Mouse (Mus musculus): ENCODE measurements around the gene Sstr5. TPM values are rescaled to one million over a fixed set of nuclear protein-coding genes. Genes with fewer than 3 reads are reported as not detected.

Sstr5 gene
- polyA plus RNA-seq, 1 experiment from 2014 or later, result 1.0 TPM

DNA sequence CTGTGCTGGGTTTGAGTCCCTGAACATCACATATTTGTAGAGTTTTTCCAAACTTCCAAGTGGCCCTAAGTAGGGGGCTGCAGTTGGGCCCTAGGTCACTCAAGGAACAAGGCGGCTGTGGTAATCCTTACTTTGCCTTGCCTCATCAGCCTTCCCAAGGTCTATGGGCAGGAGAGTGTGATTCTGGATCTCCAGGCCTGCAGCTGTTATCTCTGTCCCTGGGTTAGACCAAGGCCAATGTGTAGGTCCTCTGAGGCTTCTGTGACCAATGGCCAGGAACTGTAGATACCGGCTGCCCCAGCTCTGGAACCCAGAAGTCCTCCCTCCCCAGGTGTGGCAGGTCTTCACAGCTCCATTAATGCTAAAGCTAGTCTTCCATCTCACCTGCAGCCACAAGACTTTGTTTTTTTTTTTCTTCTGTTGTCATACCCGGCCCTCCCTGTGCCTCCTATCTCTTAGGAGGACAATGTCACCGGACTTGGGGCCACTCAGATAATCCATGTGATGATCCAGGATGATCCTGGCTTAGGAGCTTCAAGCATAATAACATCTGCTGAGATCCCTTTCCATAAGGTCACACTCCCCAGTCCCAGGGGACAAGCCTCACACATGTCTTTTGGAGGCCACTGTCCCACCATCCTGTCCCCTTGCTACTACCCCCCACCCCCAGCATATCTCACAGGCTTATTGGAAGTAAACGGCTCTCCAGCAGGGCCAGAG, 44.7 kb downstream of the Sstr5 start:
- no peak overlapping the region for H3K4me3 ChIP-seq (ENCODE audit: low read depth, low read length)
- H3K27me3 ChIP-seq (ENCODE audit: control insufficient read depth, insufficient read depth, low read length), result no peaks in the 10 kb centered on the region; the same call in 1 of the 2 replicates
- ATAC-seq (replicated peaks; ENCODE audit: insufficient number of reproducible peaks, low FRiP score, low TSS enrichment), result no peak
- no peak overlapping the region for H3K9ac ChIP-seq (ENCODE audit: low read depth, low read length)
- no peaks in the 10 kb centered on the region for H3K36me3 ChIP-seq (ENCODE audit: control insufficient read depth, insufficient read depth, low read length)
- H3K27ac ChIP-seq (ENCODE audit: low read depth, low read length), result no peak overlapping the region
- no peak overlapping the region for H3K4me2 ChIP-seq
- H3K4me1 ChIP-seq (ENCODE audit: control insufficient read depth, insufficient read depth, low read length), result peaks cover 14% of the 10 kb centered on the region
- no peaks in the 10 kb centered on the region for H3K9me3 ChIP-seq (replicated peaks; ENCODE audit: control insufficient read depth, low read length)
- WGBS (ENCODE audit: insufficient replicate concordance), result 68% methylated on average over 5 of the region's 5 CpGs

DNA sequence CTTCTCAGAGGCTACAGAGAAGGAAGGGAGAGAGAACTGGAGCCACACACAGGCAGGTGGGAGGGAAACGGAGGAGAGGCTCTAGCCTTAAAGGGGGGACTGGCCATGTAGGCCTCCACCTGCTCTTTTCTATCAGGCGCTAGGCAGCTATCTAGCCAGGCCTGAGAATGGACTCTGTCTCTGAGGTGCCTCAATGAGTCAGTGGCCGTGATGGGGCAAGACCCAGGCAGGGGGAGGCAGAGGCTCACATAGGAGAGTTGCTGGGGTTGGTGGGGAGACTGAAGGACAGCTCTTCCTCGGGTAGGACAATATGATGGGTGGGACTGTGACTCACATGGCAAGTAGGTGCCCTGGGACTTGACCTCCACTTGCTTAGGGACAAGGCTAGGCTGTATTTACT, 46.8 kb downstream of the Sstr5 start:
- no peak overlapping the region for H3K4me3 ChIP-seq (ENCODE audit: low read depth, low read length)
- WGBS (ENCODE audit: insufficient replicate concordance), result 51% methylated on average over 4 of the region's 4 CpGs
- no peaks in the 10 kb centered on the region for H3K36me3 ChIP-seq (ENCODE audit: control insufficient read depth, insufficient read depth, low read length)
- no peak overlapping the region for H3K4me2 ChIP-seq
- no peak overlapping the region for H3K27ac ChIP-seq (ENCODE audit: low read depth, low read length)
- no peaks in the 10 kb centered on the region; the same call in 1 of the 2 replicates for H3K27me3 ChIP-seq (ENCODE audit: control insufficient read depth, insufficient read depth, low read length)
- H3K9ac ChIP-seq (ENCODE audit: low read depth, low read length), result peak overlapping the region; percentile 56; the same call in 1 of the 2 replicates
- H3K9me3 ChIP-seq (replicated peaks; ENCODE audit: control insufficient read depth, low read length), result no peaks in the 10 kb centered on the region
- ATAC-seq (replicated peaks; ENCODE audit: insufficient number of reproducible peaks, low FRiP score, low TSS enrichment), result no peak
- peaks cover 14% of the 10 kb centered on the region for H3K4me1 ChIP-seq (ENCODE audit: control insufficient read depth, insufficient read depth, low read length)

DNA sequence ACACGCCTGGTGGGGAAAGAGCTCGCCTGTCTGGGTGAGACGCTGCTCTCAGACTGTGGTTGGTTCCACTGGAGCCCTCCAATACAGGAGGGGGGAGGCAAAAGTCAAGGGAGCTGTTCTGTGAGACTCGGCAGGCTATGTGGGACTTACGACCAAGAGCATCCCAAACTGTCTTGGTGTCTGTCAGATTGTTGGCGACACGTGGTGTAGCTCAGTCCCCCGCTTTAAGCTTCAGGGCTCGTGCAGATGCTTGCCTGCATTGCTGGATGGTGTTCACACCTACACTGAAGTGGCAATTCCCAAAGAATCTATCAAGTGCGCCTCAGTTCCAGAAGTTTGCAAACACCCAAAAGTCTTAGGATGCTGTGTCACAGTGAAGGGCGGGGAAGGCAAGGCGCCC, 49.2 kb downstream of the Sstr5 start:
- ATAC-seq (replicated peaks; ENCODE audit: insufficient number of reproducible peaks, low FRiP score, low TSS enrichment), result no peak
- Histone ChIP-seq H3K9me3 (replicated peaks; ENCODE audit: control insufficient read depth, low read length) (no peaks in the 10 kb centered on the region), H3K4me1 (ENCODE audit: control insufficient read depth, insufficient read depth, low read length) (peaks cover 4% of the 10 kb centered on the region; the same call in 1 of the 2 replicates), H3K9ac (ENCODE audit: low read depth, low read length) (no peak overlapping the region), H3K27ac (ENCODE audit: low read depth, low read length) (no peak overlapping the region), H3K4me3 (ENCODE audit: low read depth, low read length) (no peak overlapping the region), H3K36me3 (ENCODE audit: control insufficient read depth, insufficient read depth, low read length) (no peaks in the 10 kb centered on the region), H3K27me3 (ENCODE audit: control insufficient read depth, insufficient read depth, low read length) (no peaks in the 10 kb centered on the region; the same call in 1 of the 2 replicates), H3K4me2 (no peak overlapping the region)
- 61% methylated on average over 12 of the region's 12 CpGs for WGBS (ENCODE audit: insufficient replicate concordance)

DNA sequence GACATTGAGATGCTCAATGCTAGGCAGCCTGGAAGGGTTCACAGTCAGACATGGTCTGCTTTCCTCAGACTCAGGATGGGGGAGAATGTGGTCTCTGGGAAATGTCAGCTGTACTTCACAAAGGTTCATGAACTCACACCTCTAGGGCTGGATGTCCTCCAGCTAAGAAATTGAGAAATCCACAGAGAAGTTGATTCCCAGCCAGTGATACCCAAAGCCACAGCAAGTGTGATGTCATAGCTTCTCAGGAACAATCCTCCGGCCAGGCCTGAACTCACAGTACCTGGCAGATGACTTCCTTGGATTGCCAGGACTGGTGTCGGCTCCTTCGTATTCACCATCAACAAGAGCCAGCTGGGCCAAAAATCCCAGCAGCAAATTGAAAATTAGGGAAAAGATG, 51.2 kb downstream of the Sstr5 start:
- Histone ChIP-seq H3K4me3 (ENCODE audit: low read depth, low read length) (no peak overlapping the region), H3K4me1 (ENCODE audit: control insufficient read depth, insufficient read depth, low read length) (peaks cover 4% of the 10 kb centered on the region; the same call in 1 of the 2 replicates), H3K9me3 (replicated peaks; ENCODE audit: control insufficient read depth, low read length) (no peaks in the 10 kb centered on the region), H3K27me3 (ENCODE audit: control insufficient read depth, insufficient read depth, low read length) (no peaks in the 10 kb centered on the region; the same call in 1 of the 2 replicates), H3K4me2 (no peak overlapping the region), H3K9ac (ENCODE audit: low read depth, low read length) (no peak overlapping the region), H3K36me3 (ENCODE audit: control insufficient read depth, insufficient read depth, low read length) (no peaks in the 10 kb centered on the region), H3K27ac (ENCODE audit: low read depth, low read length) (no peak overlapping the region)
- no peak for ATAC-seq (replicated peaks; ENCODE audit: insufficient number of reproducible peaks, low FRiP score, low TSS enrichment)
- 86% methylated on average over 3 of the region's 3 CpGs for WGBS (ENCODE audit: insufficient replicate concordance)

DNA sequence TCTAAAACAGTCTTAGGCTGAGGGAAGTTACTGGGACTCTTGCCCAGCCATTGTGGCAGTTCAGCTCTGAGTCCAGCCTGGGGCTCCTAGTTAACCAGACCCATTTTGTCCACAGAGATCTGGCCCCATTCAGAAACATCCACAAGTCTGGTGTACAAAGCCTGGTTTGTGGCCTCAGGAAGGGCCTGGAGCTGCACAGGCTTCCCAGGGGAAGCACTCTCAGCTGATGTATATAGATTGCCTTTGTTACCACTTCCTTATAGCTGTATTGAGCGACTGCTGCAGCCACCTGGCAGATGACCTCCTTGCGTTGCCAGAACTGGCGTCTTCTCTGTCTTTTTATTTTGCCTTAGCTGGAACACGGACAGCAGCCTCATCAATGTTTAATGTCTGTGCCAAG, 52.0 kb downstream of the Sstr5 start:
- no peaks in the 10 kb centered on the region for H3K36me3 ChIP-seq (ENCODE audit: control insufficient read depth, insufficient read depth, low read length)
- H3K4me3 ChIP-seq (ENCODE audit: low read depth, low read length), result no peak overlapping the region
- no peak for ATAC-seq (replicated peaks; ENCODE audit: insufficient number of reproducible peaks, low FRiP score, low TSS enrichment)
- no peak overlapping the region for H3K9ac ChIP-seq (ENCODE audit: low read depth, low read length)
- H3K27me3 ChIP-seq (ENCODE audit: control insufficient read depth, insufficient read depth, low read length), result no peaks in the 10 kb centered on the region; the same call in 1 of the 2 replicates
- no peak overlapping the region for H3K4me2 ChIP-seq
- no peak overlapping the region for H3K27ac ChIP-seq (ENCODE audit: low read depth, low read length)
- 72% methylated on average over 4 of the region's 4 CpGs for WGBS (ENCODE audit: insufficient replicate concordance)
- H3K4me1 ChIP-seq (ENCODE audit: control insufficient read depth, insufficient read depth, low read length), result peaks cover 4% of the 10 kb centered on the region; the same call in 1 of the 2 replicates
- no peaks in the 10 kb centered on the region for H3K9me3 ChIP-seq (replicated peaks; ENCODE audit: control insufficient read depth, low read length)

DNA sequence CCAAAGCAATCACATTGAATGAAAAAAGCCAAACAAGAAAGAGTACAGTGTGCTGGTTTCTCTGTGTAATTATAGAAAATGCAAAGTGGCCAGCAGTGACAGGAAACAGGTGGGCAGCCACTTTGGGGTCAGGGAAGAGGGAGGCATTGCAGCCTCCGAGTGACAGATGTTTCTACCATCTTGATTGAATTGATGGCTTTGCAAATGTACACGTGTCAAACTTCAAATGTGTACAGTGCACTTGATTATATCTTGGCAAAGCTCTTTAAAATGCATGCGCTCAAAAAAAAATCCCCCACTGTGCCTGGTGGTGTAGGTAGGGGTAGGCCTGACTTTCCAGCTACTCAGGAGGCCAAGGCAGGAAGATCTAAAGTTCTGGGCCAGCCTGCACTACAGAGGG, 54.2 kb downstream of the Sstr5 start:
- ATAC-seq (replicated peaks; ENCODE audit: insufficient number of reproducible peaks, low FRiP score, low TSS enrichment), result no peak
- H3K27ac ChIP-seq (ENCODE audit: low read depth, low read length), result no peak overlapping the region
- H3K4me2 ChIP-seq, result no peak overlapping the region
- H3K9me3 ChIP-seq (replicated peaks; ENCODE audit: control insufficient read depth, low read length), result no peaks in the 10 kb centered on the region
- H3K4me3 ChIP-seq (ENCODE audit: low read depth, low read length), result no peak overlapping the region
- no peaks in the 10 kb centered on the region for H3K27me3 ChIP-seq (ENCODE audit: control insufficient read depth, insufficient read depth, low read length)
- no peaks in the 10 kb centered on the region for H3K36me3 ChIP-seq (ENCODE audit: control insufficient read depth, insufficient read depth, low read length)
- peaks cover 4% of the 10 kb centered on the region; the same call in 1 of the 2 replicates for H3K4me1 ChIP-seq (ENCODE audit: control insufficient read depth, insufficient read depth, low read length)
- H3K9ac ChIP-seq (ENCODE audit: low read depth, low read length), result no peak overlapping the region
- WGBS (ENCODE audit: insufficient replicate concordance), result 68% methylated on average over 3 of the region's 3 CpGs

DNA sequence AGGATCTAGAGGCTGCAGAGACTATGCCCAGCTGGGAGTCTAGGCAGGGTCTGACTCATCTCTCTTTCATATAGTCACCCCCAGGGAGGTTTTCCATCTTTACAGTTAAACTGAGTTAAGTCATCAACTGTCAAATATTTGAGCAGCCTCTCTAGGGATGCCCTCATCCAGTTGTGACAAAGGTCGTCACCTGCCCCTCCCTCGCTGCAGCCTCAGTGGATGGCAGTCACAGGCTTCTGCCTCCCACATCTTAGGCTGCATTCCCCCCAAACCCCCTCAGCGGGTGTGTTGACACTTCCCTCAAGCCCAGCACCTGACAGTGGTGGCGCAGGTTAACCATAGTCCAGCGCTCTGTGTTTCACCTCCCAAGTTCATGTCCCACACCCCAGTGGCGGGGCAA, 55.7 kb downstream of the Sstr5 start:
- Histone ChIP-seq H3K27me3 (ENCODE audit: control insufficient read depth, insufficient read depth, low read length) (no peaks in the 10 kb centered on the region), H3K27ac (ENCODE audit: low read depth, low read length) (no peak overlapping the region), H3K9ac (ENCODE audit: low read depth, low read length) (no peak overlapping the region), H3K36me3 (ENCODE audit: control insufficient read depth, insufficient read depth, low read length) (no peaks in the 10 kb centered on the region), H3K9me3 (replicated peaks; ENCODE audit: control insufficient read depth, low read length) (no peaks in the 10 kb centered on the region), H3K4me1 (ENCODE audit: control insufficient read depth, insufficient read depth, low read length) (peaks cover 4% of the 10 kb centered on the region; the same call in 1 of the 2 replicates), H3K4me3 (ENCODE audit: low read depth, low read length) (no peak overlapping the region), H3K4me2 (no peak overlapping the region)
- ATAC-seq (replicated peaks; ENCODE audit: insufficient number of reproducible peaks, low FRiP score, low TSS enrichment), result no peak
- 77% methylated on average over 6 of the region's 6 CpGs for WGBS (ENCODE audit: insufficient replicate concordance)
